Mouse (Mus musculus): Measurements from ENCODE around the gene Eci2. TPM values are rescaled to one million over a fixed set of nuclear protein-coding genes. Genes with fewer than 3 reads are reported as not detected.

Gene Eci2
- total RNA-seq, 1 experiment from 2014 or later = 76.6 TPM

Other genes with a start within 250 kb of the Eci2 start
- gene Prpf4b, start 151.8 kb downstream of the Eci2 start, total RNA-seq (2017) = 183 and 199 TPM in 2 replicates
- 0.64 TPM in 1 of 2 replicates, not detected in the other for gene Fam217a, start 102.8 kb downstream of the Eci2 start, total RNA-seq (2017)
- gene 4933417A18Rik, start 102.7 kb downstream of the Eci2 start, total RNA-seq (2017) = not detected in 2 replicates
- not detected in 2 replicates for gene Eci3, start 63.3 kb downstream of the Eci2 start, total RNA-seq (2017)